Mouse (Mus musculus) forebrain, embryonic 14.5 days (tissue): ENCODE data around the gene Nr1h2. TPM values are rescaled to one million over a fixed set of nuclear protein-coding genes. Genes with fewer than 3 reads are reported as not detected.

Source experiments
- ATAC-seq: fragments of 200-750 bp; cut with Nextera tagmentation; 2 replicates; pipeline ENCODE4 v1.8.0; 2017; ENCODE audit warnings: mild to moderate bottlenecking, moderate library complexity
- DNase-seq: peaks from one replicate; pipeline ENCODE4 v3.0.0-alpha.2; 2015; ENCODE audit warnings: low spot score
- H3K27ac ChIP-seq: fragments of 300-500 bp; sonication (generic); 2 replicates; pipeline ENCODE4 v1.5.1; 2014; ENCODE audit warnings: low read depth, mild to moderate bottlenecking, control low read depth, low read length, moderate library complexity
- H3K27me3 ChIP-seq: fragments of 300-500 bp; sonication (generic); replicated peaks from 2 replicates; pipeline ENCODE4 v1.6.1; 2014; ENCODE audit warnings: low read length, control low read depth, mixed read lengths; ENCODE audit not compliant: control insufficient read depth, insufficient read depth
- H3K36me3 ChIP-seq: fragments of 300-500 bp; sonication (generic); 2 replicates; pipeline ENCODE4 v1.6.1; 2014; ENCODE audit warnings: low read length, control low read depth; ENCODE audit not compliant: control insufficient read depth, insufficient read depth
- H3K4me1 ChIP-seq: fragments of 300-500 bp; sonication (generic); 2 replicates; pipeline ENCODE4 v1.6.1; 2014; ENCODE audit warnings: antibody characterized with exemption, low read length, control low read depth; ENCODE audit not compliant: control insufficient read depth, insufficient read depth
- H3K4me2 ChIP-seq: fragments of 300-500 bp; sonication (generic); 2 replicates; pipeline ENCODE4 v1.6.1; 2014; ENCODE audit warnings: mild to moderate bottlenecking, control low read depth, low read length
- H3K4me3 ChIP-seq: fragments of 300-500 bp; sonication (generic); 2 replicates; pipeline ENCODE4 v1.5.1; 2014; ENCODE audit warnings: low read depth, low read length, control low read depth
- H3K9ac ChIP-seq: fragments of 300-500 bp; sonication (generic); 2 replicates; pipeline ENCODE4 v1.6.1; 2014; ENCODE audit warnings: mild to moderate bottlenecking, low read length, control low read depth, moderate library complexity
- H3K9me3 ChIP-seq: fragments of 300-500 bp; sonication (generic); replicated peaks from 2 replicates; pipeline ENCODE4 v1.6.1; 2016; ENCODE audit warnings: low read length, control low read depth, mixed read lengths; ENCODE audit not compliant: control insufficient read depth
- WGBS: fragments of 180-500 bp; shearing (Covaris S2); extraction: QIAGEN DNeasy Blood & Tissue Kit; methylation state at CpG from one replicate; pipeline ENCODE4 v1.1.7; 2014; 5-methylcytosine and 5-hydroxymethylcytosine counted together
- polyA plus RNA-seq: library from polyadenylated mRNA; unstranded; fragments of >200 nt; fragmentation: Nextera tagmentation; extraction: Ambion mirVana; gene quantifications from 2 replicates; pipeline ENCODE4 v1.2.1, GENCODE M21; 2014

The Nr1h2 gene
- polyA plus RNA-seq, 1 experiment from 2014 or later: 72.6 TPM

DNA sequence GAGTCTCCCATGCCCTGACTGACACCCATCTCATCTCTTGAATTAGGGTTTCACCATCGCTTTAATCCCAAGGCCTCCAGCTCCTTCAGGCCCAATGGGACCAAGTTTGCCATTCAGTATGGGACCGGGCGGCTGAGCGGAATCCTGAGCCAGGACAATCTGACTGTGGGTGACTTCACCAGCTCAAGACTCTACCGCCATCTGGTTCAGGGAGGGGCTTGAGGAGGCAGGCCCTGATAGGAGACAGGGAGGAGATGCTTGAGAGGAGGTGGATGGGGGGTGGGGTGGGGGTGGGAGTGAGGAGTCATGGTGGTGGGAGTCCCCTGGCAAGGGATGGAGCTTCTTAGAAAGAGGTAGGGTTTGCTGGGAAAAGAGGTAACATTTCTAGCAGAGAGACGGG, 27.9 kb upstream of the Nr1h2 start:
- no peaks in the 10 kb centered on the region for H3K4me1 ChIP-seq
- DNase-seq: no peak

DNA sequence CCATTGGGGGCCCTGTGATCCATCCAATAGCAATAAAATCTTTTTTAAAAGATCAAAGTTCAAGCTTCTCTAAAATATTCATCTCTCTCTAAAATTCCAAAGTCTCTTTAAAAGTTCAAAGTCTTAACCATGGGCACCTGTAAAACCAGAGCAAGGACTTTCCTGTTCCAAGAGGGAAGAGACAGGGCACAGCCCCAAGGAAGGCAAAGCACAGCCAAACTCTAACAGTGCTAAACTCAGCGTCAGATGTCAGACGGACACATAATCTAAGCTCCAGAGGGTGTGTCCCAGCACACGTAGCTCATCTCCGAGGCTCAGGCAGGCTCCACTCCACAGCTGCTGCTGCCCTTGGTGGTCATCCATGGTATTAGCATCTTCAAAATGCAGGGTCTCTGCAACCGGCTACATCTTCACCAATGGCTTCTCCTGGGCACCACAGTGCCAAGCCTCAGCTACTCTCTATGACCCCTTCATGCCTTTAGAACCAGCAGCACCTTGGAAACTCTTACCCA, 22.6 kb upstream of the Nr1h2 start:
- ATAC-seq: no peak
- no peaks in the 10 kb centered on the region for H3K36me3 ChIP-seq
- no peak overlapping the region for H3K4me3 ChIP-seq
- H3K9ac ChIP-seq: no peak overlapping the region
- DNase-seq: no peak
- H3K4me1 ChIP-seq: no peaks in the 10 kb centered on the region
- no peaks in the 10 kb centered on the region for H3K27me3 ChIP-seq
- 63% methylated on average over 5 of the region's 5 CpGs for WGBS
- 0 out of 2 replicates have a peak, but pooled peaks cover 3% of the 10 kb centered on the region for H3K9me3 ChIP-seq
- H3K27ac ChIP-seq: no peak overlapping the region
- H3K4me2 ChIP-seq: no peak overlapping the region

More for the DNA sequence above, 27.9 kb upstream of the Nr1h2 start:
- H3K4me2 ChIP-seq: no peak overlapping the region
- H3K27ac ChIP-seq: no peak overlapping the region
- H3K9ac ChIP-seq: no peak overlapping the region
- H3K36me3 ChIP-seq: no peaks in the 10 kb centered on the region
- 85% methylated on average over 6 of the region's 6 CpGs for WGBS
- 0 out of 2 replicates have a peak, but pooled peaks cover 7% of the 10 kb centered on the region for H3K27me3 ChIP-seq
- no peak for ATAC-seq
- 0 out of 2 replicates have a peak, but pooled peaks cover 3% of the 10 kb centered on the region for H3K9me3 ChIP-seq
- H3K4me3 ChIP-seq: no peak overlapping the region

DNA sequence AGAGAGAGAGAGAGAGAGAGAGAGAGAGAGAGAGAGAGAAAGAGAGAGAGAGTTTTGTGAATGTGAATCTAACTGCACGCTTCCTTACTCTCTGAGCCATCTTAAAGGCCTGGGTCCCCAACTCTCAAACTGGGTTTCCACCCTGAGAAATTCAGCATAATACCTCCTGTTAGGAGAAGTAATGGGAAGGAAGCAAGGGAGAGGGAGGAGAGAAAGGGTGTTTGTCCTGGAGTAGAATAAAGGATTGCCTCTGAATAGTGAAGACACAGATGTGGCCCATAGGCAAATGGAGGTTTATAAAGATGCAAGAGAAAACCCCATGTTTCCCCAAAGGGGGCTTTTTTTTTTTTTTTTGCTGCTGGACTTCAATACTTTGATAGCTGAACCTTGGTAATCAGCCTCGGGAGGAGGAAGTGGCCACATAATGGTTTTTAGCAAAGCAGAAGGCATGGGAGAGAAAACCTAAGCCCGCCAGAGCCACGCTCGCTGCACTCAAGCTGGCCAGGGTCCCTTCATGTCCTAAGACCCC, 19.3 kb upstream of the Nr1h2 start:
- Histone ChIP-seq H3K27ac (no peak overlapping the region), H3K9ac (no peak overlapping the region), H3K27me3 (no peaks in the 10 kb centered on the region), H3K4me2 (no peak overlapping the region), H3K4me1 (no peaks in the 10 kb centered on the region), H3K4me3 (no peak overlapping the region), H3K36me3 (no peaks in the 10 kb centered on the region), H3K9me3 (no peaks in the 10 kb centered on the region)
- DNase-seq: no peak
- 74% methylated on average over 5 of the region's 5 CpGs for WGBS
- ATAC-seq: no peak

DNA sequence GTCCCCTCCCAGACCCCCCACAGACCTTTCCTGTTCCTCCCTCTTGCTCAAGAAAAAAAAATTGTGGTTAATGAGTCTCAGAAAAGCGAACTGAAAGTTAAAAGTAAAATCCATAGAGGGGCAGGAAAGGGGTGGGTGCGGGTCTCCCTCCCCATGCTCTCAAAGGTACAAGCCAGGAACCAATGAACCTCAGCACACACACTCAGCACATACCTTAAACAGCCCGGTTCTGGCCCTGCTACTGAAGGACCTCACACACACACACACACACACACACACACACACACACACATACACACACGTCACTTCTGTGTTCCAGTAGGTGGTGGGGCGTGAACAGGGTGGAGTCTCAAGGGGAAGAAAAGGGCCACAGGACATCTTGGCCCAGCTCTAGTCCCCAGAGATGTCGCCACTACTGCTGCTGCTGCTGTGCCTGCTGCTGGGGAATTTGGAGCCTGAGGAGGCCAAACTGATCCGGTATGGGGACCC, 18.5 kb upstream of the Nr1h2 start, which contains the start of gene Napsa:
Napsa (plus strand) TSS at position 168 of the 489 bp plus-strand sequence.
- H3K4me2 ChIP-seq: no peak within 1 kb of the TSS
- ATAC-seq: no peak
- 26% methylated on average over 7 of the region's 7 CpGs for WGBS
- H3K27me3 ChIP-seq: no peaks in the 10 kb centered on the region
- no peaks in the 10 kb centered on the region for H3K4me1 ChIP-seq
- H3K9ac ChIP-seq: no peak within 1 kb of the TSS
- no peak within 1 kb of the TSS for H3K27ac ChIP-seq
- H3K9me3 ChIP-seq: no peaks in the 10 kb centered on the region
- H3K4me3 ChIP-seq: no peak within 1 kb of the TSS
- no peak for DNase-seq
- no peaks in the 10 kb centered on the region for H3K36me3 ChIP-seq

DNA sequence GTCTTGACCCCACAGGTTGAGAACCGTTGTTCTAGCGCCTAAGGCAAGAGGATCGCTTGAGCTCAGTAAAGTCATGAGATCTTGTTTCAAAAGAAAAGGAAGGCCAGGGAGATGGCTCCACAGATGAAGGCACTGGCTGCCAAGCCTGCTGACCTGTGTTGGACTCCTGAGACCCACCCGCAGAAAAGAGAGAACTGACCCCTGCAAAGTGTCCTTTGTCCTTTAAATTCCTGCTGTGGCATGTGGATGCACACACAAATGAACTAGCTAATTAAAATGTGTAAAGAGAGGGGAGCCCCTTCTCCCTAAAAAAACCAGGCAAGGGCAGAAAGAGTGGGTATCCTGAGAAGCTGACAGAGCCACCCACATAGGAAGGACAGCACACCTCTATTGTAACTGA, 18.1 kb upstream of the Nr1h2 start:
- 23% methylated on average over 4 of the region's 4 CpGs for WGBS
- no peak overlapping the region for H3K4me2 ChIP-seq
- no peaks in the 10 kb centered on the region for H3K36me3 ChIP-seq
- H3K9ac ChIP-seq: no peak overlapping the region
- H3K9me3 ChIP-seq: no peaks in the 10 kb centered on the region
- no peak overlapping the region for H3K27ac ChIP-seq
- H3K4me1 ChIP-seq: no peaks in the 10 kb centered on the region
- no peaks in the 10 kb centered on the region for H3K27me3 ChIP-seq
- DNase-seq: no peak
- no peak overlapping the region for H3K4me3 ChIP-seq
- ATAC-seq: no peak

DNA sequence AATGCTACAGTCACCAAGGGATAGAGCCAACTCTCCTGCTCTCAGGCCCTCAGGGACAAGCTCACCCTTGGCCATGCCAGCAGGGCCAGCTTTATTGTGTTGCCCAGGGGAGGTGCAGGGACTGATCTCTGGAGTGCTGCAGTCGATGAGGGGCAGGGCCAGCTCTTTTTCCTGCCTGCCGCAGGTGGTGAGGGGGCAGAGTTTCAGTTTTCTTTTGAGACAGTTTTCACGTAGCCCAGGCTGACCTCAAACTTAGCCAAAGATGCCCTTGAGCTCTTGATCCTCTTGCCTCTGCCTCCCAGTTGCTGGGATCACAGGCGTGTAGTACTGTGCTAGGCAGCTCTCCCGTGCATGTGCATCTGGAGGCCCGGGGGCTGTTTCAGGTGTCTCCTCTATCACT, 17.2 kb upstream of the Nr1h2 start:
- WGBS: 78% methylated on average over 6 of the region's 6 CpGs
- H3K4me1 ChIP-seq: no peaks in the 10 kb centered on the region
- no peaks in the 10 kb centered on the region for H3K36me3 ChIP-seq
- no peak overlapping the region for H3K9ac ChIP-seq
- ATAC-seq: no peak
- no peak overlapping the region for H3K4me3 ChIP-seq
- no peak for DNase-seq
- H3K27ac ChIP-seq: no peak overlapping the region
- H3K4me2 ChIP-seq: no peak overlapping the region
- no peaks in the 10 kb centered on the region for H3K9me3 ChIP-seq
- no peaks in the 10 kb centered on the region for H3K27me3 ChIP-seq

DNA sequence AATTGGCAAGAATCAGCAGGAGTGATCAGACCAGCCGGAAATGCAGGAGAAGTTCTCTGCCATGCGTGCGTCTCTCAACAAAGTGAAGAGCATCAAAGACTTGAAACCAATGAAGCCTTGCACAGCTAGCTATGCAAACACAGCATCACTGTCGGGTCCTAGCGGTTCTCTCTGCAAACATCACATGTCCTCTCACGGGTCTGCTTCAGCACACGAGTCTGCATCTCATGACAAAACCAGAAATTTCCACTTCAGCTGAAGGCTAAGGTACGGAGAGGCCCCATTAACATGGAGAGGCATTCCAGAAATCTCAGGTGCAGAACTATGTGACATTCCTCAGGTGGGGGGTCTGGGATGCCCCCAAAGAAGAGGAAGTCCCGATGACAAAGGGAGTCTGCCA, 15.1 kb upstream of the Nr1h2 start:
- no peak overlapping the region for H3K27ac ChIP-seq
- no peaks in the 10 kb centered on the region for H3K27me3 ChIP-seq
- no peaks in the 10 kb centered on the region for H3K4me1 ChIP-seq
- ATAC-seq: no peak
- H3K36me3 ChIP-seq: no peaks in the 10 kb centered on the region
- H3K9me3 ChIP-seq: no peaks in the 10 kb centered on the region
- no peak overlapping the region for H3K9ac ChIP-seq
- H3K4me3 ChIP-seq: no peak overlapping the region
- no peak for DNase-seq
- H3K4me2 ChIP-seq: no peak overlapping the region
- 77% methylated on average over 9 of the region's 9 CpGs for WGBS

DNA sequence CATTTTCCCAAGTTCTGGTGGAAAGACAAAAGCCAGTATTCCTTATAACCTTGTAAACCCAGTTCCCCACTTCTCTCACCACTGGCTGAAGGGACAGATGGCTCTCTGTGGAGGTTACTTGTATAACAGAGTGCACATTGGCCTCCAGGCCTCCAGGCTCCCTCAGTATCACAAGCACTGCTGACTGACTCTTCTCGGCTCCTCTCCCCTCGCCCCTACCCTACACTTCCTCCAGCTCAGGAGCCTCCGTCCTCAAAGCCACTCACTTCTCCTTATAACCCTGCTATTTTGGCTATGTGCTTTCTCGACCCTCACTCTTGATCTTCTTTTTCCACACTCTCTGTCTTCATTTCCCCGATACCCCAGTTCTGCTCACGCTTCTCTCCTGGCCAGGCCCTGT, 11.7 kb upstream of the Nr1h2 start:
- Histone ChIP-seq H3K4me3 (no peak overlapping the region), H3K4me1 (no peaks in the 10 kb centered on the region), H3K27ac (no peak overlapping the region), H3K9me3 (no peaks in the 10 kb centered on the region), H3K4me2 (no peak overlapping the region), H3K9ac (no peak overlapping the region), H3K36me3 (no peaks in the 10 kb centered on the region), H3K27me3 (no peaks in the 10 kb centered on the region)
- 75% methylated on average over 6 of the region's 6 CpGs for WGBS
- DNase-seq (no peak), ATAC-seq (no peak)

DNA sequence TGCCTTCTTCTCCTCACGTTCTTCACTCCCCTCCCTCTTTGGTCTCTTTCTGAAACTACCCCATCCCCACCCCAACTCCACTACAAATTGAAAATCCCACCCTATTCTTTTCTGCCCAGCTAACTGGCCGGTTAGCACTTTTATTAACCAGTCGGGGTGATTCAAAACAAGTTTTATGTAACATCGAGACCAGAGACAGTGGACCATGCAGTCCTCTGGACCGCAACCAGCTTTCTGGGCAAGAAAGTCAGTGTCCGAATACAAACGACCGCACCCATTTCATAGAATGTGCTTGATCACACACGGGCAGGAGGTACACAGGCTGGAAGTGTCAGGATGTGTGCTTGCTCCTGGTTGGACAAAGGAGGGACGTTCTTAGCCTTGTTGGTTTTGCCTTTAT, 10.7 kb upstream of the Nr1h2 start:
- ATAC-seq (no peak), DNase-seq (no peak)
- no peak overlapping the region for H3K4me3 ChIP-seq
- no peak overlapping the region for H3K27ac ChIP-seq
- H3K4me2 ChIP-seq: no peak overlapping the region
- no peaks in the 10 kb centered on the region for H3K36me3 ChIP-seq
- no peak overlapping the region for H3K9ac ChIP-seq
- 87% methylated on average over 10 of the region's 10 CpGs for WGBS
- H3K9me3 ChIP-seq: no peaks in the 10 kb centered on the region
- no peaks in the 10 kb centered on the region for H3K4me1 ChIP-seq
- no peaks in the 10 kb centered on the region for H3K27me3 ChIP-seq
